Mouse (Mus musculus): ENCODE results near the gene Irf4.

Irf4 gene

GRCm38 (mm10) chr13:30749021-30749556 lies at the start of gene Irf4:
TSS of gene Irf4 (plus strand) at chr13:30749226.
- DNase-seq (ENCODE audit: low spot score in 2 of 2): peak; percentile 35 to 68

- DNase-seq (ENCODE audit: low spot score in 2 of 2): no peak
These were observed 46.3 kb upstream of the Irf4 start for GRCm38 (mm10) chr13:30702695-30703094.

- no peak for DNase-seq (ENCODE audit: low spot score in 2 of 2)
These were observed 44.6 kb upstream of the Irf4 start for GRCm38 (mm10) chr13:30704246-30705095.

DNA sequence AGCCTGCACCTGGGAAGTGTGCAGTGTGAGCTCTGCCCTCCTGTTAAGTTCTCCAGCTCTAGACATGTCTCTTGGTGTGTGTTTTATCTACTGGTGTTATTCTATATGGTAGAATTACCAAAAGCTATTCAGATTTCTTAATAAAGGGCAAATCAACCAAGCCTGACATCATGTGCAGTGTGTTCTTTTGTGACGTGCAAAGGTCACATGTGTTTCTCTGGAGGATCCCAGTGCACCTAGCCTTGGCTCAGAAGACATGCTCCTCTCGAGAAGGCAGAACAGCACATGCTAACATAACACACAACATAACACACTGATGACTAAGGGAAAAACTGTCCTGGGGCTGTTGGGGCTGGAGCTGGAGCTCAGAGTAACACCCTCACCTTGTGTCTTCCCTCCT lies 38.0 kb upstream of the Irf4 start:
- DNase-seq (ENCODE audit: low spot score in 2 of 2): no peak

DNA sequence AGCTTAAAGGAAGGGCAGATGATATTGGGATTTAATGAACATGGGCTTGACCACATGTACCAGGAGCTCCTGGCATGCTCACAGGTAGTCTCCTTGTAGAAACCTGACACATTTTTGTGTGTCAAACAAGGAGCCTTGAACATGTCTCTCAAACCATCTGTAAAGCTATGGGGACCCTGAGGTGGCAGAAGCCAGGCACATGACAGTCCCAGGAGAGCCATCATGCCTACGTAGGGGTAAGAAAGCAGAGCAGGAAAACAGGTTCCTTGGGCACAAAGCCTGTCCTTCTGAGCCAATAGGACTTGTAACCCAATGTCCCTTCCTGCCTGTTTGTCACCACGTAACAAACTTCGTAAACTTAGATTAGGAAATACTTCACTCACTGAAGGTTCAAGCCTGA lies 37.3 kb upstream of the Irf4 start:
- DNase-seq (ENCODE audit: low spot score in 2 of 2): no peak

DNA sequence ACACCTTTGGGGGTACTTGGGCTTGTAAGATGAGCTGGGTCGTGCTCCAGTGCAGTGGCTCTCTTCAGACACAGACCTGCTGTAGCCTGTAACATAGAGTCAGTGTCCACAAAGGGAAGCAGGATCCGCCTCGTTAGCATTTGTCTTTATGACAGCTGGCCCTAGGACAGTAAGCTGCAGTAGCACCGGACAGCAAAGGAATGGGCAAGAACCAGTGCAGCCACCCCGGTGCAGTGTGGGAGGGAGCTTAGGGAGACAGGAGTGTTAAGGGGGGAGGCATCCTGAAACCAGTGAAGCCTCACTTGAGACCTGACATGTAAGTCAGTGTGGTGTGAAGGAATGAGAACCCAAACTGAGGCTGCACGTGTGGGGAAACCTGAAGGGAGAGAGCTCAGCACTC lies 36.7 kb upstream of the Irf4 start:
- no peak for DNase-seq (ENCODE audit: low spot score in 2 of 2)

DNA sequence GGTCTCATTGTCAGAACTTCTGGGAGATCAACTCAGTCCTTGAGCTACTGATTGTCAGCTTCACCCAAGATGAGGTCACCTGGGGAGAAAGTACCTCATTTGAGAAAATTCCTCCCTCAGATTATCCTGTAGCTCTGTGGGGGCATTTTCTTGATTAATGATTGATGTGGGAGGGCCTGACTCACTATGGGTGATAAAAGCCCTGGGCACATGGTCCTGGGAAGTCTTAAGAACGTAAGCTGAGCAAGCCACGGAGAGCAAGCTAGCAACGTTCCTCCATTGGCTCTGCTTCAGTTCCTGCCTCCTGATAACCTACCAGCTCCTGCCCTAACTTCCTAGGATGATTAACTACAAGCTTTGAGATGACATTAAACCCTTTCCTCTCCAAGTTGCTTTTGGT lies 35.4 kb upstream of the Irf4 start:
- no peak for DNase-seq (ENCODE audit: low spot score in 2 of 2)

DNA sequence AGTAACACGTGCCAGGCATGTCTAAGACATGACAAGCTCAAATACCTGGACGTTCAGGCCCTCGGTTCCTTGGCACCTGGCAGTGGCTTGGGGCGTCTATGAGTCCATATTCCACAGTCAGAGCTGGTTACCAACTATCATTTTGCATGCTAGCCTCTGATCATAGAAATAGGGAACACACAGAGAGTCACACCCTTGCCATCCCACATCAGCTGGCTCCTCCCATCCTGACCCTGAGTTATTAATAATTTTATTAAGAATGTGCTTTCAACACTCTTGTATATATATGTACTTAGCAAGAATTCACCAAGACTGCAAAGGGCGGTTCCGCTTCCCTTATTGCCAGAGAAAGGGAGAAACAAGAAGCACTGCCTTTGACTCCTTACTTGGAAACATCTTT lies 34.5 kb upstream of the Irf4 start:
- no peak for DNase-seq (ENCODE audit: low spot score in 2 of 2)

DNA sequence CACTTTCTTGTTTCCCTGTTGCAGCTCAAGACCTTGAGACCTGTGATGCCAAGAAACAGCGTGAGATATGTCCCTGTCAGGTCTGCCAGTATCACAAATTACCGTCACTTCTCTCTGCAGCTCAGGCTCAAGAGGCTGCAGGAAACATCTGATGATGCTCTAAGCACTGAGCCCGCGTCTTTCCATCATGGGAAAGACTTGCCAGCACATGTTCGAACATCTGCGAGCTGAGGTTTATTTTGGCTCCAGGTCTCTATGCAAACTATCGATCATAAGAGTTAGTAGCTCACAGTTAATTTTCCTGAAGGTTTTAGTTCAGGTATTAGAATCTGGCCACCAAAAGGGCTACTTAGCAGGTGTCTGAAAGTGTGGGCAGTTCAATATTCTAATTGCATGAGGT lies 34.0 kb upstream of the Irf4 start:
- no peak for DNase-seq (ENCODE audit: low spot score in 2 of 2)

- DNase-seq (ENCODE audit: low spot score in 2 of 2): no peak
These were observed 33.5 kb upstream of the Irf4 start for GRCm38 (mm10) chr13:30715573-30715972.

GRCm38 (mm10) chr13:30716611-30717010 lies 32.4 kb upstream of the Irf4 start:
- DNase-seq (ENCODE audit: low spot score in 2 of 2): no peak

- no peak for DNase-seq (ENCODE audit: low spot score in 2 of 2)
These were observed 26.4 kb upstream of the Irf4 start for GRCm38 (mm10) chr13:30722601-30723000.

DNA sequence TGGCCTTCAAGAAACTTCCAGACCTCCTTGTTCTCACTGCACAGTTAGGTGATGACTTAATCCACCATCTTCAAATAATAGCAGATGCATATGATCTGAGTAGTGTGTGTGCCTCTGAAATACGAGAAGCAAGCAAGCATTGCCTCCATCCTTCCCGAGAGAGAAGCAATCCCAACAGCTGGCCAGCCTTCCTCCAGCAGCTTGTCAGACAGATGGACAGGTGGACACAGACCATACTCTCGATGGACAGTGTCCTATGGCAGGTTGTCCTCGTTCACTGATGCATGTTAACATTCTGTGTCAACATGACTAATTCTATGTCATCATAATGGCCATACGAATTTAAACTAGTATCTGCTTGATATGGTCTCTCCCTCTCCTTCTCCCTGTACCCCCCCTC lies 25.8 kb upstream of the Irf4 start:
- no peak for DNase-seq (ENCODE audit: low spot score in 2 of 2)

GRCm38 (mm10) chr13:30723858-30724257 lies 25.2 kb upstream of the Irf4 start:
- no peak for DNase-seq (ENCODE audit: low spot score in 2 of 2)

GRCm38 (mm10) chr13:30724691-30725271 lies 24.2 kb upstream of the Irf4 start:
- peak in 1 of 2 experiments; percentile 57 for DNase-seq (ENCODE audit: low spot score in 2 of 2)

DNA sequence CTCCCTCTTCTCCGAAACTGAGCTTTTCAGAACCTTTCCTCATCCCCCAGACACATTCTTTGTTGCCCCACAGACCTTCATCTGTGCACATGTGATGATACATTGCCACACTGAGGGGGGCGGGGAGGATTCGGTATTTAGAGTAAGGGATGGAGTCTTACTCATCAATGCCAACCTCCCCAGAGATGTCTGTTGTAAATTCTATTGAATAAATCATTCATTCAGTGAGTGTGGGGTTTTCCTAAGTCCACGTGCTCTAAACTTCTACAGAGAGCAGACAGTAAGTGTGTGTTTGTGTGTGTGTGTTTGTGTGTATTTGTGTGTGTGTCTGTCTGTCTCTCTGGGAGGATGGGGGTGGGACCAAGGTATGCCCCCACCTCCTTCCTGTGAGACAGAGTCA lies 22.1 kb upstream of the Irf4 start:
- no peak for DNase-seq (ENCODE audit: low spot score in 2 of 2)

GRCm38 (mm10) chr13:30728155-30728554 lies 20.9 kb upstream of the Irf4 start:
- no peak for DNase-seq (ENCODE audit: low spot score in 2 of 2)

- DNase-seq (ENCODE audit: low spot score in 2 of 2): no peak
These were observed 19.8 kb upstream of the Irf4 start for GRCm38 (mm10) chr13:30729245-30729644.

DNA sequence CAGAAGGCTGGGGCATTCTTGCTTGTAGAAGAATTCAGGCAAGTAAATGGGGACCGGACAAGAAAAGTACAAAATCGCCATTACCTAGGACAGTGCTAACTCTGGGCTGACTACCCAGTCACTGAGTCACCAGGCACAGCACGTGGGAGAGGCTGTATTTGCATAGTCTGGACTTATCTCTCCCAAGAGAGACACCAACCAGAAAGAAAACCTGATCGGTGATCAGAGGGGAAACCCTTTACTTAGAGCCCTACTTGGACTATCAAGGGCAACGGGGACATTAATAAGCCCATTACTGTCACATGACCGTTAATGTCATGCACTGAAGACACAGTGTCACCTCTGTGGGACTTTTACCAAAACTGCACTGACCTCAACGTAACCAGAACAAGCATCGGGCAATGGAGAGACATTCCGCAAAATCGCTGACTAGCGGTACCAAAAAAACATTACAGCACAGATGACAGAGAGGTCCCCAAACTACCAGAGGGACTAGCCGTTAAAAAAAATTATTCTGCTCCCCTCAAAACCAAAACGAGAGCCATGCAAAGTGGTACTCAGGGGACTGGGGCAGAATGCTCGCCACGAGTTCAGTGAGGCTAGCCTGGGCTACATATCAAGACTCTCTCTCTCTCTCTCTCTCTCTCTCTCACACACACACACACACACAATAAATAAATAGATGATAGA lies 18.8 kb upstream of the Irf4 start:
- DNase-seq (ENCODE audit: low spot score in 2 of 2): no peak

DNA sequence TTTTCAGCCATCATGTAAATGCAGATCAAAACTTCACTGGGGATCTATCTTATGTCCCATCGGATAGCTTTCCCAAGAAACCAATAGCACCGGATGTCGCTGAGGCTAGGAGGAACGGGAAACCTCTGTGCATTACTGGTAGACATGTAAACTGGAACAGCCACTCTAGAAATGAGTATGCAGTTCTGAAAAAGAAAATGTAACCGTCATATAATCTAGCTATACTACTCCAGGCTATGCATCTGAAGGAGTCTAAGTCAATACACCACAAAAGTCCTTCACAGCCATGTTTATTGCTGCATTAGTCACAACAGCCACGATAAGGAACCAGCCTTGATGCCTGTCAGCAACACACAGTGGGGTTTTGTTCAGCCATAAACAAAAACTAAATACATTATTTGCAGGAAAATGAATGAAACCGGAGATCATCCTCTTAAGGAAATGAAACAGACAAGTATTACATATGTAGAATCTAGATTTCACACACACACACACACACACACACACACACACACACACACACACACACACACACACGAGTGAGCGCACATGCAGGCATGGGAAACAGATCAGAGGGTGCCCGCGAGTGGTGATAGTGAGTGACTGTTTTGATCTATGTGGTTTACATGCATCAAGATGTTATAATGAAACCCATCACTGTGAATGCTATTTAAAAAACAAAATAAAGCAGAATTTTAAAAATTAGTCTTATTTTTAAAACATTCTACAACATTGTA lies 16.1 kb upstream of the Irf4 start:
- no peak for DNase-seq (ENCODE audit: low spot score in 2 of 2)

DNA sequence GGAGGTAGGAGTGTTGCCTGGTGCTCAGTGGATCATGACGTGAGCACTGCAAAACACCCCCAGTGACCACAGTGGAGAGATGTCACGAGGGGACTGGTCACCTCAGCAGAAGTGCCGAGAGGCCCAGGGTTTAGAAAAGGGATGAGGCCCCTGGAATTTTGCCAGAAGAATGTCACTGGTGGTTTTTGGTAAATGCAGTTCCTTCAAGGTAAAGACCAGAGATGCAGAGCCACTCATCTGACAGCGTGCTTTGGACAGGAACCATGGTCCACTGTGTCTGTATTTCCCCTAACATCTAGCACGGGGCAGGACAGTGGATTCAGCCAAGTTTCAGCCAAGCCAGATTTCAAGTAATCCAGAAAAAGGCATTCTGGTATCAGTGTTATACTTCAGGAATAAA lies 12.3 kb upstream of the Irf4 start:
- no peak for DNase-seq (ENCODE audit: low spot score in 2 of 2)

DNA sequence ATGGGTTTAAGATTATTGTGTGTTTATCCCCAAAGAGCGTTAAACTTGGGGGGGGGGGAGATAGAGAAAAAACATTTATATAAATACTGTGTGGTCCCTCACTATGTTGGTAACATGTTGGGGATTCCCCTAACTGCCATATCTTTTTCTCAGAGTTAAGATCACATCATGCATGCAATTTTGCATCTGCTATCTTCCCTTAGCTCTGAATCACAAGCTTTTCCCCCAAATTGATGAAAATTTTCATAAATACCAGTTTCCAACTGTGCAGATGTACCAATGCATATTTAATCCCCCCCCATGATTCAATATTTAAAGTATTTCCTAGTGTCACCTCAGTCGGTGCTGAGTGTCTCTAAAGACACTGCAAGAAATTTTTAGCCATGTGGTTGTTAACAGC lies 11.8 kb upstream of the Irf4 start:
- DNase-seq (ENCODE audit: low spot score in 2 of 2): no peak

Data from urinary bladder, postnatal 36 days (tissue).